Mouse (Mus musculus): ENCODE measurements around the gene Mid1ip1. TPM values are rescaled to one million over a fixed set of nuclear protein-coding genes. Genes with fewer than 3 reads are reported as not detected.

Gene Mid1ip1
- polyA plus RNA-seq (2014; fragmentation: Illumina TruSeq; extraction: RNeasy Lipid Tissue Mini Kit (QIAGEN cat#74804)) = 39.6 TPM

DNA sequence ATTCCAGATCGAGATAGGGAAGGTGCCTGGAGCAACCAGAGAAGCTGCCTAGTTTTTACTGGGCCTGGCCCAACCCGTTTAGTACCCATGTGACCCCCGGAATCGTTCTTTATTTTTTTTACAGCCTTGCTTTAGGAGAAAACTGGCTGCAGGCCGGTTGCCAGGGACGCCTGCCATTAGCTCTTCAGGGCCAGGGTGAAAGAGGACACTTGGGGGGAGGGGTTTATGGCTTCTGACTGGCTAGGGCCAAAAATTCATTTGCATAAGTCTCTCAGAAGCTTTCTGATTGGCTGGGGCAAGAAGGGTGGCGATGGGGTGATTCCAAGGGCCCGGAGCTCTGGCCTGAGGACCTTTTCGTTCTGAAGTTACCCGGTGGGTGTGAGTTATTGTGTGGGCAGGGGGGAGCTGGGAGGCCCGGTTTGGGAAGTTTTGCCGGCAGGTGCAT is at the start of gene Mid1ip1:
Mid1ip1 (plus strand) TSS at position 318 of the 445 bp plus-strand sequence.

Other genes with a start within 250 kb of the Mid1ip1 start
- gene Tspan7, start 229.9 kb upstream of the Mid1ip1 start, polyA plus RNA-seq (2014; fragmentation: Illumina TruSeq; extraction: RNeasy Lipid Tissue Mini Kit (QIAGEN cat#74804)) = 32.0 TPM